Mouse (Mus musculus) intestine, embryonic 14.5 days (tissue): ENCODE results near the gene Sik1. TPM values are rescaled to one million over a fixed set of nuclear protein-coding genes. Genes with fewer than 3 reads are reported as not detected.
"Not testable (repeated sequence)": the region's sequence is repeated elsewhere in the genome, so short reads cannot be mapped to it uniquely, and the experiment has no call there.

Experiments used
- ATAC-seq: fragments of 200-750 bp; cut with Nextera tagmentation; replicated peaks from 2 replicates; pipeline ENCODE4 v1.8.0; 2017; ENCODE audit warnings: low read depth, moderate number of reproducible peaks, moderate TSS enrichment, moderate library complexity; ENCODE audit not compliant: low FRiP score, low TSS enrichment
- DNase-seq: peaks from one replicate; pipeline ENCODE4 v3.0.0-alpha.2; 2018; ENCODE audit warnings: low spot score
- H3K27ac ChIP-seq: fragments of 300-500 bp; sonication (generic); 2 replicates; pipeline ENCODE4 v1.5.1; 2014; ENCODE audit warnings: low read depth, mild to moderate bottlenecking, control low read depth
- H3K27me3 ChIP-seq: fragments of 300-500 bp; sonication (generic); replicated peaks from 2 replicates; pipeline ENCODE4 v1.6.1; 2014; ENCODE audit warnings: low read length, control low read depth; ENCODE audit not compliant: control insufficient read depth, insufficient read depth
- H3K36me3 ChIP-seq: fragments of 300-500 bp; sonication (generic); 2 replicates; pipeline ENCODE4 v1.6.1; 2014; ENCODE audit warnings: low read length, control low read depth; ENCODE audit not compliant: control insufficient read depth, insufficient read depth
- H3K4me1 ChIP-seq: fragments of 300-500 bp; sonication (generic); replicated peaks from 2 replicates; pipeline ENCODE4 v1.6.1; 2014; ENCODE audit warnings: low read length, control low read depth, mixed read lengths; ENCODE audit not compliant: control insufficient read depth, insufficient read depth
- H3K4me2 ChIP-seq: fragments of 300-500 bp; sonication (generic); 2 replicates; pipeline ENCODE4 v1.6.1; 2014; ENCODE audit warnings: low read length
- H3K4me3 ChIP-seq: fragments of 300-500 bp; sonication (generic); 2 replicates; pipeline ENCODE4 v1.5.1; 2014; ENCODE audit warnings: low read depth, low read length, control low read depth, mixed read lengths
- H3K9ac ChIP-seq: fragments of 300-500 bp; sonication (generic); 2 replicates; pipeline ENCODE4 v1.6.1; 2014; ENCODE audit warnings: mild to moderate bottlenecking, low read length
- H3K9me3 ChIP-seq: fragments of 300-500 bp; sonication (generic); 2 replicates; pipeline ENCODE4 v1.6.1; 2016; ENCODE audit warnings: low read length, control low read depth; ENCODE audit not compliant: control insufficient read depth
- WGBS: fragments of 180-500 bp; shearing (Covaris S2); extraction: QIAGEN DNeasy Blood & Tissue Kit; methylation state at CpG from one replicate; pipeline ENCODE4 v1.1.7; 2014; 5-methylcytosine and 5-hydroxymethylcytosine counted together
- polyA plus RNA-seq: library from polyadenylated mRNA; unstranded; fragments of >200 nt; fragmentation: Nextera tagmentation; extraction: Ambion mirVana; gene quantifications from 2 replicates; pipeline ENCODE4 v1.2.1, GENCODE M21; 2014

Sik1 gene
- polyA plus RNA-seq, 1 experiment from 2014 or later: 9.2 TPM

DNA sequence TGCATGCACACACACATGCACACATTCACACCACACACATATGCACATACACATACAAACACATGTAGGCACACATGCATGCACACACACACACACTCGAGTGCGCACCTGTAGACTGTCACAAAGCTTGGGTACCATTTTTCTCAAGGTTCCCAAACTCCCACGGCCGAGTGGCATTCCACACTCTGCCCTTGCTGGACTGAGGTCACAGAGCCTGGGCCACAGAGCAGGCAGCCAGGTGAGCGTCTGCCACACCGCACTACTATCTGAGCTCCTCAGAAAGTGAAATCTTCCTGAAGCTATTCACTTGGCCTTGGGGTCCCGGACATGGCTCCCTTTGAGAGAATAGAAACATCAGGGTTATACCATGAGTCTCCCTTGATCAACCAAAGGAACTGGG is 40.7 kb upstream of the Sik1 start:
- DNase-seq: no peak
- no peak for ATAC-seq
- Histone ChIP-seq H3K36me3 (no peaks in the 10 kb centered on the region), H3K4me2 (no peak overlapping the region), H3K9ac (no peak overlapping the region), H3K9me3 (no peaks in the 10 kb centered on the region), H3K27me3 (no peaks in the 10 kb centered on the region), H3K4me1 (peaks cover 19% of the 10 kb centered on the region), H3K27ac (no peak overlapping the region), H3K4me3 (no peak overlapping the region)
- 87% methylated on average over 7 of the region's 7 CpGs for whole genome bisulfite sequencing

DNA sequence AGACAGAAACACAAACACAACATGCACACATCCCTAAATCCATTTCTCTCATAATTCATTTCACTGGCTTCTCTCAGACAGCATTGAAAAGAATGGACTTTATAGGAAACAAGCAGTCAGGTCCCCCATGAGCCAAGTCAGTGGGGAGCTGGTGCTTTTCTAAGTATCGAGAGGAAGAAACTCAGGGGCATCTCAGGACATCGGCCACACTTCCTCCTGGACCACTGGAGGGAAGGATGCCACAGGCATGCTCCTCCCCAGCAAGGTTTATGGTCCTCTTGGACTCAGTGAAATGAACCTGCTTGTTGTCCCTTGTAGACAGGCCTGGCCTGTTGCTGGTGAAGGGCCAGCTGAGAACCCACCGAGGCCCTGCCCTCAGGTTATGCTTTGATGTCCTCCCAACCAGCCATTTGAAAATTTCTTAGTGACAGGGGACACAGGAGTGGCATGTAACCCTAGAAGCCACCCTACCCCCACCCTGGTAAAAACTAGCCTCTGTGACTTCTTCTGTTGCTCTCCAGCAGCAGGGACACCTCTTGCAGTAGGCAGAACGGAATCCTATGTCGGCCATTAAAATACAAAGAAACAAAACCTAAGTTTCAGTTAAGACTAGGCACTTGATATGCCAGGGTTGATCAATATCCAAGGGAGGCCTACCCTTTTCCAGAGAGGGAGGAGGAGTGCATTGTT is 37.9 kb upstream of the Sik1 start:
- no peaks in the 10 kb centered on the region for H3K36me3 ChIP-seq
- WGBS: 65% methylated on average over 5 of the region's 5 CpGs
- no peaks in the 10 kb centered on the region for H3K27me3 ChIP-seq
- peak overlapping the region; percentile 89 for H3K27ac ChIP-seq
- DNase-seq (no peak), ATAC-seq (no peak)
- H3K9ac ChIP-seq: no peak overlapping the region
- H3K4me1 ChIP-seq: peaks cover 40% of the 10 kb centered on the region
- H3K4me3 ChIP-seq: no peak overlapping the region
- no peak overlapping the region for H3K4me2 ChIP-seq
- no peaks in the 10 kb centered on the region for H3K9me3 ChIP-seq

DNA sequence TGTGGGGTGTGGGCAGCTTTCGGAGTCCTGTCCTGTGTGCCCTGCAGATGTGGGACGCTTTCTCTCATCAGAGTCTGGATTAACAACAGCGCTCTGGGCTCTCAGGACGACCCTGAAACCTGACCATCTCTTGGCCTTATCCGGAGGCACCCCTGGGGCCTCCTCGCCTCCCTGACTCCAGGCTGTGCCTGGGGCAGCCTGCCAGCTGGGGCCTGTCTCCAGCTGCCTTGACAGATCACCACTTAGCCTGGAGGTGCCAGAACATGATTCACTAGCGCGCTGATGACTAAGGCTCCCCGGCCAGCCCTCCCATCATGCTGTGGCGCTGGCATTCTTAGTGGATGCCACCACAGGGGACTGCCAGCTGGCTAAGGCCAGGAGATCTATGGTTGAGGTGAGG is 37.1 kb upstream of the Sik1 start:
- H3K4me3 ChIP-seq: no peak overlapping the region
- peaks cover 40% of the 10 kb centered on the region for H3K4me1 ChIP-seq
- no peak overlapping the region; the same call in 1 of the 2 replicates for H3K9ac ChIP-seq
- H3K4me2 ChIP-seq: peak overlapping the region; percentile 20
- no peaks in the 10 kb centered on the region for H3K27me3 ChIP-seq
- ATAC-seq: peak; percentile 70
- H3K36me3 ChIP-seq: no peaks in the 10 kb centered on the region
- peak; percentile 76 for DNase-seq
- H3K27ac ChIP-seq: peak overlapping the region; percentile 89
- 17% methylated on average over 10 of the region's 10 CpGs for WGBS
- H3K9me3 ChIP-seq: no peaks in the 10 kb centered on the region

DNA sequence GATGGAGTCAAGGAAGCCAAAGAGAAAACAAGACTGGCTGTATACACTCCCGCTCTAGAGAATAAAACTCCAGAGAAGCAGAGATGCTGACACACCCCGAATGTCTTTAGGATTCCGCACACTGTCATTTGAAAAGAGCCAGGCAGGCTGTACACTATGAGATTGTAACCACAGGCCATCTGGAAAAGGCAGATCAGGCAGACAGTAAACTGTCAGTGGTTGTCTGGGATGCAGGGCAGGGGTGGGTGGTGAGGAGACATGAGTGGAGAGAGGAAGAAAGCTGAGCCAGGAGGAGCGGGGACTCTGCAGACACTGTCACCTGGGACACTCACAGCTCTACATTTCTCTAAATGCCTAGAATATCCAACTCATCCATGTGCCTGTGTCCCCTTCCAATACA is 36.3 kb upstream of the Sik1 start:
- WGBS: 25% methylated on average over 4 of the region's 4 CpGs
- ATAC-seq: 0 out of 2 replicates have a peak, but pooled peaks have one; percentile 12
- no peak for DNase-seq

DNA sequence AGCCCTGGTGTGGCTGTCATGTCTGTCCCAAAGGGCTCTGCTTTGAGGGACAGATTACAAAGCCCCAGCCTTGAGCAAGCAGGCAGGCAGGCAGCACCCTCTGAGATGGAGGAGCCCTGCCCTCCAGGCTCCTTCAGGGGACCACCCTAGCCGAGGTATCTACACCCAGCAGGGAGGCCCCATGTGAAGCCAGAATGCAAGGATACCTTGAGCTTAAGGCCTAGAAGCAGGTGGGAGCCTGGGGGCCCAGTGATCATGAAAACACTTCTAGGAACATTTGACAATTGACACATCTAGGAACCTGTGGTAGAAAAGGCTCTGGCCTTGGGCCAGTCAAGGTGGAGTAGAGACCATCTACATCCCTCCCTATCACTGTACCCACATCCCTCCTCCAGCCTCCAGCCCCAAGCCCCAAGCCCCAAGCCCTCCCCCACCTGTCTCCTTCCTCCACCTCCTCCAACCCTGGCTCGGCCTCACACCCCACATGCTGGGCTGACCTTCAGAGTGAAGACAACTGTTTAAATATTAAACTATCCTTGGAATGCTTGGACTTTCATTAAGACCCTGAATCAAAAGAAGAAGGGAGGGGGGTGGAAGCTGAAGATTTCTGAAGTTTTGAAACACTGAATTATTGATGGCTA is 34.8 kb upstream of the Sik1 start:
- Histone ChIP-seq H3K4me1 (peaks cover 40% of the 10 kb centered on the region), H3K4me3 (no peak overlapping the region), H3K9me3 (no peaks in the 10 kb centered on the region), H3K27ac (peak overlapping the region; percentile 89), H3K36me3 (no peaks in the 10 kb centered on the region), H3K27me3 (no peaks in the 10 kb centered on the region), H3K9ac (no peak overlapping the region), H3K4me2 (no peak overlapping the region)
- no peak for DNase-seq
- WGBS: 14% methylated on average over 2 of the region's 2 CpGs
- no peak for ATAC-seq

More for the DNA sequence above, 36.3 kb upstream of the Sik1 start:
- Histone ChIP-seq H3K4me1 (peaks cover 40% of the 10 kb centered on the region), H3K4me3 (no peak overlapping the region), H3K27me3 (no peaks in the 10 kb centered on the region), H3K27ac (peak overlapping the region; percentile 89), H3K4me2 (no peak overlapping the region), H3K36me3 (no peaks in the 10 kb centered on the region), H3K9me3 (no peaks in the 10 kb centered on the region), H3K9ac (no peak overlapping the region)

DNA sequence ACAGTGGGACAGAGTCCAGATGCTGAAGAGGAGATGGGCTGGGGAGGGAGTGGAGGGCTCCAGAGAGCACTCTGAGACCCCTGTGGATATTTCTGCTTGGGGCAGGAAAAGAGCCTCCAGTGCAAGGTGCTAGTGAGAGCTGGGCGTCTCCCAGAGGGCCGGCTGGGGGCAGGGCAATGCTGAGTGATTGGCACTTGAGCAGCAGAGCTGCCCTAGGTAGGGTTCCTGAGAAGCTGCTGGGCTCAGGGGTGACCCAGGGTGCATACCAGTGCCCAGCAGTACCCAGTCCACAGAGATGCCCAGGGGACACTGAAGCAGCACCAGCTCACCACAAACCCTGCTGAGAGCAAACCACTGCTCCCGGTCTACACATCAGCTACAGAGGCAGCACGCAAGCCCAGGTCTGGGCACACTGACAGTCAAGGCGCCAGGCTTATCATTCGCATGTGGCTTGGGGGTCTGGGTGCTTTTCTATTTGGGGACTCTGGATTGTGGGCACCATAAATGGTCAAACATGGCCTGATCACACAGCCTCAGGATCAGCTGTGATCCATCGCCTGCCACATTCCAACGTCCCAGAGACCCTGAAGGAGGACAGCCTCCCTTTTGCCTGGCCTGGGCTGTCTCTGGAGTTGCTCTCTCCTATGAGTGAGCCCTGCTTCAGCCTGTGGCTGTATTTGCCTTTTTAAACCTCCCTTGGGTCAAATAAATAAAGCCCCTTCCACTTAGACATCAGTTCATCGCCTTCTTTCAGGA is 34.0 kb upstream of the Sik1 start:
- ATAC-seq (no peak; the same call in 1 of the 2 replicates), DNase-seq (no peak)
- Histone ChIP-seq H3K4me1 (peaks cover 40% of the 10 kb centered on the region), H3K27ac (peak overlapping the region; percentile 89), H3K27me3 (no peaks in the 10 kb centered on the region), H3K36me3 (no peaks in the 10 kb centered on the region), H3K4me2 (no peak overlapping the region), H3K4me3 (no peak overlapping the region), H3K9ac (no peak overlapping the region), H3K9me3 (no peaks in the 10 kb centered on the region)
- WGBS: 34% methylated on average over 9 of the region's 9 CpGs

DNA sequence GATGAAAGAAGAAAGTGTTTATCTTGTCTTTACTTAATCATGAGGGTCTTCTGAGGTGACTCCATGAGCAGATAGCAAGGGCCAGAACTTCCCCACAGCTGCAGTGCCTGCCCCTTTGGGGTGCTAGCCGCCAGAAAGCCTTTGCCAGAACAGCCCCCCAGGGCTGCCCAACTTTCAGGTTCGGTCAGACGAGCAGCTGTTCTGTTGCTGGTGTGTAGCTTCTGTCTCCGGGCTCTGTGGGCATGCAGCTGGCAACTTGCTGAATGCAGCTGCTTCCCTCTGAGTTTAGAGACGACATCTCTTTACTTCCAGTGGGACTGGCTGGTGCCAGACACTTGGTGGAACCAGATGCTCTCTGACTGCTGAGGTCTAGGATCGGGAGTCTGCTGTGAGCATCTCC is 32.9 kb upstream of the Sik1 start:
- no peak for ATAC-seq
- WGBS: 52% methylated on average over 6 of the region's 6 CpGs
- no peak for DNase-seq

DNA sequence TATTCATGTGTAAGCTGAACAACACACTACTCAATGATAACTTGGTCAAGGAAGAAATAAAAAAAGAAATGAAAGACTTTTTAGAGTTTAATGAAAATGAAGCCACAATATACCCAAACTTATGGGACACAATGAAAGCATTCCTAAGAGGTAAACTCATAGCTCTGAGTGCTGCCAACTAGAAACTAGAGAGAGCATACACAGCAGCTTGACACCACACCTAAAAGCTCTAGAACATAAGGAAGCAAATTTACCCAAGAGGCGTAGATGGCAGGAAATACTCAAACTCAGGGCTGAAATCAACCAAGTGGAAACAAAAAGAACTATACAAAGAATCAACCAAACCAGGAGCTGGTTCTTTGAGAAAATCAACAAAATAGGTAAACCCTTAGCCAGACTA is 29.1 kb upstream of the Sik1 start:
- not testable (repeated sequence) for ATAC-seq, H3K27ac ChIP-seq, DNase-seq, H3K9me3 ChIP-seq, H3K27me3 ChIP-seq, H3K4me3 ChIP-seq, H3K36me3 ChIP-seq, H3K4me1 ChIP-seq, H3K9ac ChIP-seq, H3K4me2 ChIP-seq
- WGBS: 78% methylated on average over 1 of the region's 1 CpGs

More for the DNA sequence above, 32.9 kb upstream of the Sik1 start:
- Histone ChIP-seq H3K4me1 (peaks cover 40% of the 10 kb centered on the region), H3K4me3 (no peak overlapping the region), H3K27me3 (no peaks in the 10 kb centered on the region), H3K4me2 (no peak overlapping the region), H3K36me3 (no peaks in the 10 kb centered on the region), H3K9me3 (no peaks in the 10 kb centered on the region), H3K27ac (no peak overlapping the region), H3K9ac (no peak overlapping the region)
